Mouse (Mus musculus) urinary bladder, postnatal 25 days (tissue): ENCODE results near the gene Meiob.
A peak's percentile ranks its signal among the peaks of the same experiment; 100 is the strongest.

ENCODE experiments used
- DNase-seq: peaks from one replicate; pipeline ENCODE4 v3.0.0; 2022; ENCODE audit warnings: low spot score

Gene Meiob

GRCm38 (mm10) chr17:24874405-24874745, 70.3 kb downstream of the Meiob start:
- no peak for DNase-seq

- DNase-seq: no peak
Measured at GRCm38 (mm10) chr17:24874989-24875388, 70.9 kb downstream of the Meiob start.

GRCm38 (mm10) chr17:24877336-24878116, 73.4 kb downstream of the Meiob start:
- DNase-seq: no peak

- DNase-seq: no peak
Measured at GRCm38 (mm10) chr17:24878117-24878397, 74.0 kb downstream of the Meiob start.

GRCm38 (mm10) chr17:24878531-24878930, 74.4 kb downstream of the Meiob start:
- no peak for DNase-seq

GRCm38 (mm10) chr17:24881738-24882440, 77.8 kb downstream of the Meiob start:
- no peak for DNase-seq

GRCm38 (mm10) chr17:24884391-24884790, 80.3 kb downstream of the Meiob start:
- DNase-seq: no peak

GRCm38 (mm10) chr17:24885356-24886133, 81.5 kb downstream of the Meiob start:
- no peak for DNase-seq

- peak; percentile 94 for DNase-seq
Measured at GRCm38 (mm10) chr17:24886134-24886931, 82.2 kb downstream of the Meiob start, which contains the start of the genes Nubp2 and Spsb3. TSS of gene Nubp2 (minus strand) at chr17:24886349. TSS of gene Spsb3 (plus strand) at chr17:24886643.

- DNase-seq: no peak
Measured at GRCm38 (mm10) chr17:24886932-24887271, 82.8 kb downstream of the Meiob start.

- DNase-seq: no peak
Measured at GRCm38 (mm10) chr17:24887291-24888080, 83.4 kb downstream of the Meiob start.

- no peak for DNase-seq
Measured at GRCm38 (mm10) chr17:24888862-24889261, 84.8 kb downstream of the Meiob start.
